Mouse (Mus musculus) thymus, adult 18-20 months (tissue): ENCODE data around the gene Retreg3.
"Not testable (repeated sequence)": the region's sequence is repeated elsewhere in the genome, so short reads cannot be mapped to it uniquely, and the experiment has no call there.

ENCODE experiments used
- DNase-seq, 2 experiments: peaks; one replicate each; pipeline ENCODE4 v3.0.0; 2022; ENCODE audit warnings: mixed read lengths in 2 of 2

Retreg3 gene

DNA sequence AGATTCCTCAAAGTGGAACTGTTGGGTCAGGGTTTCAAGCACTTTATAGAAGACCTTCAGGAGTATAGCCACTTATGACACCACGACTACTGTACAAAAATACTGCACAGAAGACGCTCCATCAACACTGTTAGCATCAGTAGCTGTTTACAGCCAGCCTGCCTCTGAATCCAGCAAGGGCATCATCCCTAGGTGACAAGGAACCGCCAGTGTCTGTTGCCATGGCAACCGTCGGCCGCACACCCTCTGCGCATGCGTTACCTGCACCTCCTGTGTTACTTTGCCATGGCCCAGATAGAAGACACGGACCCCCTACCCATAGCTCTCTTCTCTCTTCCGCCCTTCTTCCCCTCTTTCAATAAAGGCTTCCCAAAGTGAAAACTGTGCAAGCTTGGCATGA lies 26.7 kb upstream of the Retreg3 start:
- DNase-seq, result no peak

- DNase-seq, result peak; percentile 30 to 61
Observed at GRCm38 (mm10) chr11:101143338-101144225, 23.9 kb upstream of the Retreg3 start.

- no peak for DNase-seq
Observed at GRCm38 (mm10) chr11:101142215-101142967, 22.7 kb upstream of the Retreg3 start.

GRCm38 (mm10) chr11:101141088-101141487 lies 21.4 kb upstream of the Retreg3 start:
- no peak for DNase-seq

GRCm38 (mm10) chr11:101140164-101140819 lies 20.6 kb upstream of the Retreg3 start:
- DNase-seq, result no peak

DNA sequence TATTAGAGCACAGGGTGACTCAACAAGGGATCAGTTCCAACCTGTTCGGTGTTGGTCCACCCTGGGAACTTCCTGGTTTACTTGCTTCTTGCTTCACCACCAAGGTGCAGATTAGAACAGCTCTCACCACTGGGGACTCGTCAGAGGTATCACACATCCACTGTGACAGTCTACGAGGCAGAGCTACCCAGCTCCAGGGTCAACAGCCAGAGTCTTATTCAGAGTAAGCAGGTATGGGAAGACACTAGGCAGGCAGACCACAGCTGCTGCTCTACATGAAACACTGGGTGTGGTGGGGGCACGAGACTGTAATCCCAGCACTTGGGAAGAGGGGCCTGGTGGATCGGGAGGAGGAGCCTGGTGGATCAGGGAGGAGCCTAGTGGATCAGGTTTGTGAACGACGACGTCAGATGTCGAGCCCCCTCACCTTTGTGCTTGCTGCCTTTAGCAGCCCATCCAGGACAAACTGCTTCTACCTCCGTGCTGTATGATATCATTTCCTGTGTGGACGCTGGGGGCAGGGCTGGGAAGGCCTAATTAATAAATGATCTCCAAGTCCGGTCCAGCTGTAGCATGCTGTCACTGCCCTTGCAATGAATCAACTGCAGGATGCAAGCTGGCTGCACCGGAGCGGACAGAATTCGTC lies 19.0 kb upstream of the Retreg3 start:
- no peak for DNase-seq

DNA sequence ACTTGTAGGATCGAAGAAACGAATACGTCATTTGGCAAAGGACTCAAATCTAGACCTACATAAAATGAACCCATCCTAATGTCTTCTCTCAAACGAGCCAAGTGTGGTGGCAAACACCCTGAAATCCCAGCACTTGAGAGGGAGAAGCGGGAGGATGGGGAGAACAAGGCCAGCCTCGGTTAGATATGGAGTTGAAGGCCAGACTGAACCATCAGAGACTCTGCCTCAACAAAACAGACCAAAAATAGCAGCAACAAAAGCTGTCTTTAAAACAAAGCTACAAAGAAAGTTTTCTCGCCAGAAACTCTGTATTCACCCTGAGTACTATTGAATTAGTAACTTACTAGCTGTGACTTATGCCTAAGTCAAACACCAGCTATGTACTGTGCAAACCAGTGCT lies 17.3 kb upstream of the Retreg3 start:
- no peak for DNase-seq

GRCm38 (mm10) chr11:101134217-101134865 lies 14.6 kb upstream of the Retreg3 start:
- no peak for DNase-seq

- no peak for DNase-seq
Observed at GRCm38 (mm10) chr11:101133037-101133436, 13.3 kb upstream of the Retreg3 start.

DNA sequence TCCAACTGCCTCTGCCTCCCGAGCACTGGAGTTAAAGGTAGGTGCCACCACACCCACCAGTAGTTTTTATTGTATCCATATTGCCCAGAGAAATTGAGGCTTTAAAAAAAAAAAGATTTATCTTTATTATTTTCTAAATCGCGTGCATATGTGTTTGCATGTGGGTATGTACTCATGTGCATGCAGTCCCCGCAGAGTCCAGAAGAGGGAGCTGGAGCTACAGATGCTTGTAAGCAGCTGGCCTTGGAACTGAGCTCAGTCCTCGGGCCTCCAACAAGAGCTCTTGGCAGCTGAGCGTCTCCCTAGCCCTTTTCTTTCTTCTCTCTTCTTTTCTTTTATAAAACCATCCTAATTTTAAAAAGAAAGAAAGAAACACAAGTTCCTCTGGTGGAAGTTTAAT lies 12.0 kb upstream of the Retreg3 start:
- no peak for DNase-seq

GRCm38 (mm10) chr11:101131187-101131586 lies 11.5 kb upstream of the Retreg3 start:
- no peak for DNase-seq

DNA sequence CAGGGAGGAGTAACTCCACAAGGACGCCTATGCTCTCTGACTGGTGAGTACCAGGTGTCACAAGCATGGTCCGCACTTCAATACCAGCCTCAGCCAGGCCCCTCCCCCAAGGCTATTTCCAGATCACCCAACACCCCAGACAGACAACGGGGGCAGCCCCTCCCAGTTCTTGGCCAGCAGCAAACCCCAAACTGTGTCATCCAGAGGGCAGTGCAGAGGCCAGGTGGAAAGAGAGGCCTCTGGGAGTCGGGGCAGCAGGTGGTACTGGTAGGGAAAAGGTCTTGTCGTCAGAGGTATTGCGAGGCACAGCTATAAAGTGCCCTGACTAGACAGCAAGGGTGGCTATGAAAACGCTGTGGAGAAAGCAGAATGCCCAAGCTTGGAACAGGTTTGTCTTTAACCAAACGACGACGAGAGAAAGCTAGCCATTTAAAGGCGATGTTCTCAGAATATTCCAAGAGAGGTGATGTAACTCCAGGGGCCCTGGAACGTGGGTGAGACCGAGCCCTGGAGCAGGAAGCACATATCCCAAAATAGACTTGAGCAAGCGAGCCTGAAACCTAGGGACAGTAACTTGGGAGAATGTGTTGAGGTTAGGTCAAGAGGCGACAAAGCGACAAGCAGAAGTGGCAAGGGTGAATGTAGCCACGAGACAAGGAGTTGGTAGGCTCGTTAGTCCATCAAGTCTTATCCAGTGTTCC lies 10.5 kb upstream of the Retreg3 start:
- no peak for DNase-seq

- DNase-seq, result no peak
Observed at GRCm38 (mm10) chr11:101128996-101129577, 9.4 kb upstream of the Retreg3 start.

GRCm38 (mm10) chr11:101127075-101127474 lies 7.4 kb upstream of the Retreg3 start:
- DNase-seq, result no peak

- DNase-seq, result not testable (repeated sequence)
Observed at GRCm38 (mm10) chr11:101125008-101125407, 5.3 kb upstream of the Retreg3 start.

DNA sequence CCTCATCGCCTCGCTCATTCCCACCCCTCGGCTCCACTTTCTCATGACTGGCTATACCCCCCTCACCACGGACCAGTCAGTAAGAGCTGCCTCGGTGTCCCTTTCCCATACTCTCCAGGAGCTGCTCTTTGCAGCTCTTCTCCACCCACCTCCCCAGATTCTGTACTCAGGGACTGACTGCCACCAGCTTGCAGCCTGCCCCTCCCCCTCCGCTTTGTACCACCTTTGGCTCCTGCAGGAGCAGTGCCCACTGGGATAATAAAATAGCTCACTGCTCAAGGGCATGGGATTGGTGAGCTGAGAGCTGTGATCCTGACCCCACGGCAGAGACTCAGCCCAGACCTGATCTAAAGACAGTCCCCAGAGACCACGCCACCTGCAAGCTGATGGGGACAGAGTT lies 4.8 kb upstream of the Retreg3 start:
- not testable (repeated sequence) for DNase-seq

DNA sequence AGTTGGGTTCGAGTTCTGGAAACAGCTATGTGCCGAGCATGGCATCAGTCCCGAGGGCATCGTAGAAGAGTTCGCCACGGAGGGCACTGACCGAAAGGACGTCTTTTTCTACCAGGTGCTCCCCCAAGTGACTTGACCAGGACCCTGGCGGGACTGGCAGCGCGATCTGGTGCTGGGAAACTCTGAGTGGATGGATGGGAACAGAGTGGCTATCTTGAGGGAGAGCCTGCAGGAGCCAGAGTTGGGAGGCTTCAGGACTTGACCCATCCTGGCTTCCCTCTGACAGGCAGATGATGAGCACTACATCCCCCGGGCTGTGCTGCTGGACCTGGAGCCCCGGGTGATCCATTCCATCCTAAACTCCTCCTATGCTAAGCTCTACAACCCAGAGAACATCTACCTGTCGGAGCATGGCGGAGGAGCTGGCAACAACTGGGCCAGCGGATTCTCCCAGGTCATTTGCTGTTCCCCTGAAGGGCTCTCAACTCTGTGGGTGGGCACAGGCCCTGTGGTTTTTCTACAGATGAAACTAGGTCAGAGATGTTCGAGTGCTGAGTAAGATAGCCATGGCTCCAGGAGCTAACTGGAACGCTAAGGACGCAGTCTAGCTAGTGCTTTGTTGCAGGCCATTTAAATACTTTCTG lies 974 bp upstream of the Retreg3 start:
- DNase-seq, result no peak

GRCm38 (mm10) chr11:101119131-101119760 lies 447 bp downstream of the Retreg3 start:
- DNase-seq, result peak in 1 of 2 experiments; percentile 20

GRCm38 (mm10) chr11:101118105-101118504 lies 1.6 kb downstream of the Retreg3 start:
- DNase-seq, result no peak

DNA sequence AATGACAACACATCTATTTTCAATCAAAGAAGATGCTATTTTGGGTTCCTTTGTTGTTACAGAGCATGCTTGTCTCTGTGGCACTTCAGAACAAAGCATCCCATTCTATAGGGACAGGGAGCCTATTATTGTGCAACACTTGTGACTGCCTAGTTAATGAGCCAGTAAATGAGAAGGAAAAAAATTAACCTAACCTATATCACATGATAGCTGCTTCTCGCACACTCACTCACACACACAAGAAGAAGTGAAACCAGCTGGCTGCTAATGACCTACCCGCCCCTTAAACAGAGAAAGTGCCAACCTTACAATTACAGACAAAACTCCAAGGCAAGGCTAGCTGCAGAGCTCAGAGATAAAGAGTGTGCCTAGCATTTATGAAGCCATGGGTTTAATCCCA lies 4.1 kb downstream of the Retreg3 start:
- DNase-seq, result no peak
